Mouse (Mus musculus): ENCODE measurements around the gene Slc35d2.

- TF ChIP-seq POLR2A (IDR thresholded peaks at IDR 0.05; ENCODE audit: insufficient read depth, low read depth, low read length) (no peak), CTCF (IDR thresholded peaks at IDR 0.05) (no peak), EP300 (IDR thresholded peaks at IDR 0.05; ENCODE audit: insufficient read depth, low read depth, low read length) (no peak)
Measured at GRCm38 (mm10) chr13:64077591-64077990, 51.6 kb downstream of the Slc35d2 start.

Data from heart, adult 2 months (tissue).